Mouse (Mus musculus): ENCODE measurements around the gene Vps51. TPM values are rescaled to one million over a fixed set of nuclear protein-coding genes. Genes with fewer than 3 reads are reported as not detected.

Vps51 gene
- total and polyA plus RNA-seq, 2 experiments from 2014 or later: 93.7 to 96.8 TPM

GRCm38 (mm10) chr19:6048681-6049410, 28.2 kb downstream of the Vps51 start:
- Histone ChIP-seq H3K27ac (ENCODE audit: low read depth, low read length) (no peak overlapping the region), H3K9ac (no peak overlapping the region), H3K36me3 (ENCODE audit: insufficient read depth) (peaks cover 54% of the 10 kb centered on the region)

GRCm38 (mm10) chr19:6047899-6048166, 29.2 kb downstream of the Vps51 start:
- H3K4me2 ChIP-seq (ENCODE audit: low read depth): peak overlapping the region; percentile 95
- peaks cover 44% of the 10 kb centered on the region for H3K36me3 ChIP-seq (ENCODE audit: insufficient read depth)
- no peak overlapping the region for H3K27ac ChIP-seq (ENCODE audit: low read depth, low read length)
- H3K4me1 ChIP-seq (ENCODE audit: insufficient read depth): peaks cover 12% of the 10 kb centered on the region; the same call in 1 of the 2 replicates
- H3K27me3 ChIP-seq (ENCODE audit: insufficient read depth, low read length): no peaks in the 10 kb centered on the region
- H3K4me3 ChIP-seq (ENCODE audit: low read depth, low read length): peak overlapping the region; percentile 89
- 93% methylated on average over 8 of the region's 8 CpGs for WGBS
- DNase-seq (no peak), ATAC-seq (no peak)
- no peaks in the 10 kb centered on the region for H3K9me3 ChIP-seq (ENCODE audit: low read length)
- H3K9ac ChIP-seq: no peak overlapping the region
- no peak for TF ChIP-seq CTCF (IDR thresholded peaks at IDR 0.05; ENCODE audit: low read depth)

More at GRCm38 (mm10) chr19:6048681-6049410, 28.2 kb downstream of the Vps51 start:
- Histone ChIP-seq H3K4me1 (ENCODE audit: insufficient read depth) (peaks cover 12% of the 10 kb centered on the region; the same call in 1 of the 2 replicates), H3K4me3 (ENCODE audit: low read depth, low read length) (no peak overlapping the region), H3K27me3 (ENCODE audit: insufficient read depth, low read length) (no peaks in the 10 kb centered on the region), H3K9me3 (ENCODE audit: low read length) (no peaks in the 10 kb centered on the region), H3K4me2 (ENCODE audit: low read depth) (no peak overlapping the region)
- TF ChIP-seq CTCF (IDR thresholded peaks at IDR 0.05; ENCODE audit: low read depth): no peak
- DNase-seq: no peak
- 92% methylated on average over 11 of the region's 11 CpGs for WGBS
- no peak for ATAC-seq

GRCm38 (mm10) chr19:6047154-6047898, 29.7 kb downstream of the Vps51 start:
- 2% methylated on average over 42 of the region's 44 CpGs for WGBS
- no peak for DNase-seq
- peak; percentile 0; the same call in 1 of the 2 replicates for ATAC-seq

GRCm38 (mm10) chr19:6046294-6047153, 30.5 kb downstream of the Vps51 start, which contains the start of gene Syvn1:
Gene Syvn1 (plus strand): TSS chr19:6046576.
- Histone ChIP-seq H3K9me3 (ENCODE audit: low read length) (no peaks in the 10 kb centered on the region), H3K36me3 (ENCODE audit: insufficient read depth) (peaks cover 31% of the 10 kb centered on the region), H3K27ac (ENCODE audit: low read depth, low read length) (peak within 1 kb of the TSS; percentile 98), H3K27me3 (ENCODE audit: insufficient read depth, low read length) (no peaks in the 10 kb centered on the region), H3K4me2 (ENCODE audit: low read depth) (peak within 1 kb of the TSS; percentile 95), H3K9ac (peak within 1 kb of the TSS; percentile 90), H3K4me1 (ENCODE audit: insufficient read depth) (peaks cover 12% of the 10 kb centered on the region; the same call in 1 of the 2 replicates), H3K4me3 (ENCODE audit: low read depth, low read length) (peak within 1 kb of the TSS; percentile 89)
- ATAC-seq (peak; percentile 94), DNase-seq (peak; percentile 95)
- under 1% methylated on average over 65 of the region's 65 CpGs for WGBS
- peak; percentile 12; the same call in 1 of the 2 replicates for TF ChIP-seq CTCF (IDR thresholded peaks at IDR 0.05; ENCODE audit: low read depth)

More at GRCm38 (mm10) chr19:6047154-6047898, 29.7 kb downstream of the Vps51 start:
- Histone ChIP-seq H3K4me1 (ENCODE audit: insufficient read depth) (peaks cover 12% of the 10 kb centered on the region; the same call in 1 of the 2 replicates), H3K9ac (peak overlapping the region; percentile 90), H3K27me3 (ENCODE audit: insufficient read depth, low read length) (no peaks in the 10 kb centered on the region), H3K4me2 (ENCODE audit: low read depth) (peak overlapping the region; percentile 95), H3K9me3 (ENCODE audit: low read length) (no peaks in the 10 kb centered on the region), H3K36me3 (ENCODE audit: insufficient read depth) (peaks cover 39% of the 10 kb centered on the region), H3K4me3 (ENCODE audit: low read depth, low read length) (peak overlapping the region; percentile 89), H3K27ac (ENCODE audit: low read depth, low read length) (peak overlapping the region; percentile 98)
- 0 out of 2 replicates have a peak, but pooled peaks have one; percentile 2 for TF ChIP-seq CTCF (IDR thresholded peaks at IDR 0.05; ENCODE audit: low read depth)

- H3K9me3 ChIP-seq (ENCODE audit: low read length): no peaks in the 10 kb centered on the region
- peaks cover 12% of the 10 kb centered on the region; the same call in 1 of the 2 replicates for H3K4me1 ChIP-seq (ENCODE audit: insufficient read depth)
- peaks cover 22% of the 10 kb centered on the region for H3K36me3 ChIP-seq (ENCODE audit: insufficient read depth)
- TF ChIP-seq CTCF (IDR thresholded peaks at IDR 0.05; ENCODE audit: low read depth): peak; percentile 36; the same call in 1 of the 2 replicates
- H3K27ac ChIP-seq (ENCODE audit: low read depth, low read length): peak overlapping the region; percentile 98
- peak overlapping the region; percentile 90 for H3K9ac ChIP-seq
- ATAC-seq: peak; percentile 28
- H3K27me3 ChIP-seq (ENCODE audit: insufficient read depth, low read length): no peaks in the 10 kb centered on the region
- peak overlapping the region; percentile 89 for H3K4me3 ChIP-seq (ENCODE audit: low read depth, low read length)
- 18% methylated on average over 20 of the region's 20 CpGs for WGBS
- peak overlapping the region; percentile 95 for H3K4me2 ChIP-seq (ENCODE audit: low read depth)
- no peak for DNase-seq
Observed at GRCm38 (mm10) chr19:6045366-6046293, 31.4 kb downstream of the Vps51 start.

All from forebrain, postnatal 0 days (tissue).